Mouse (Mus musculus): ENCODE data around the gene Ccr7. TPM values are rescaled to one million over a fixed set of nuclear protein-coding genes. Genes with fewer than 3 reads are reported as not detected.

The Ccr7 gene
- total and polyA plus RNA-seq, 3 experiments, result 0.04 to 0.06 TPM; not detected in 1

DNA sequence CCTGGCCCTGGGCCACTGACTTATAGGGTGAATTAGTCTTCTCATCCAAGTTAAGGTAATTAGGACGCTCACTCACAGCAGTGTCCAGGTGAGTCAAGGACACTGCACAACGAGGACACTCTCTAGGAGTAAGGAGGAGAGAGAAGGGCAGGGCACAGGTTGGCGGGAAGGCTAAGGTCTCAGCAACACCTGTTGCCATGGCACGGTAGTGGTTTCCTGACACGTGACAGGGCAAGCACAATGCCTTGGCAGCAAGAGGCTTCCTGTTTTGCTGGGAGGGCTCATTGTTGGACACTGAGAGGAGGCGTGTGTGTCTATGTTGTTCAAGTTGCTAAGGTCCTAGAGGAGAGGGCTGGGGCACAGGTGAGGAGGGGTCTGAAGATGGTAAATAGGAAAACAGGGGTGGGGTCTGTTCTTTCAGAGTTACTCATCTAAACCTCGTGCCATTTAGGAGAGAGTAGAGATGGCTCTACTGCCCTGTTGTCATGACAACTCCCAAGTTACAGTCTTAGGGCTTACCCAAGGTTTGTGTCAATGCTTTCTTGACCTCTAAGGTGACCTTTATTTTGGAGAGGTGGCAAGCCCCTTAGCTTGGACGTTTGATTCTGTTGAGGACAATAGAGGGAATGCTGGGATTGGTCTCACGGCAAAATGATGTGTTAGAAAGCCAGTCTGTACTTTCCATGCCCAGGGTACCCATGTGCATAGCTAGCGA is 8.3 kb upstream of the Ccr7 start:
- Histone ChIP-seq H3K9ac (ENCODE audit: control insufficient read depth, low read depth, low read length, poor library complexity, severe bottlenecking) (no peak overlapping the region), H3K79me2 (ENCODE audit: control insufficient read depth, insufficient read depth, low read length, poor library complexity) (no peaks in the 10 kb centered on the region), H3K9me3 (replicated peaks; ENCODE audit: insufficient read depth, low read length) (no peaks in the 10 kb centered on the region), H3K4me1 (ENCODE audit: control insufficient read depth in 1 of 2, insufficient read depth in 2 of 2, low read length in 2 of 2) (peaks cover 4 to 33% of the 10 kb centered on the region in 2 experiments), H3K36me3 (ENCODE audit: control insufficient read depth in 1 of 2, insufficient read depth in 2 of 2, low read length in 2 of 2) (peaks cover 0 to 14% of the 10 kb centered on the region in 2 experiments; a peak in 2 of 4 replicates), H3K4me3 (ENCODE audit: control insufficient read depth in 1 of 2, insufficient read depth in 1 of 2, low read depth in 2 of 2, low read length in 2 of 2) (no peak overlapping the region), H3K27ac (ENCODE audit: control insufficient read depth, low read depth, low read length) (no peak overlapping the region), H3K27me3 (ENCODE audit: control insufficient read depth in 1 of 2, insufficient read depth in 2 of 2, low read length in 2 of 2) (peaks cover 24 to 26% of the 10 kb centered on the region in 2 experiments)
- peak; percentile 61 for DNase-seq (ENCODE audit: low read depth, low spot score)
- peak; percentile 76; the same call in 1 of the 2 replicates for TF ChIP-seq BHLHE40 (IDR thresholded peaks at IDR 0.05; ENCODE audit: borderline replicate concordance, low read depth, low read length)
- TF ChIP-seq NRF1 (IDR thresholded peaks at IDR 0.05; ENCODE audit: insufficient read depth, low read depth, low read length, poor library complexity, severe bottlenecking), result no peak
- no peak for TF ChIP-seq SMC3 (IDR thresholded peaks at IDR 0.05; ENCODE audit: low read depth, low read length)
- no peak for TF ChIP-seq MAZ (IDR thresholded peaks at IDR 0.05; ENCODE audit: low read depth, low read length)
- TF ChIP-seq MXI1 (IDR thresholded peaks at IDR 0.05; ENCODE audit: low read depth, low read length), result 0 out of 2 replicates have a peak, but pooled peaks have one; percentile 19
- TF ChIP-seq ZC3H11A (IDR thresholded peaks at IDR 0.05; ENCODE audit: low read depth, low read length), result no peak
- TF ChIP-seq RAD21 (IDR thresholded peaks at IDR 0.05; ENCODE audit: low read depth, low read length), result no peak
- peak; percentile 76 for TF ChIP-seq MAX (IDR thresholded peaks at IDR 0.05; ENCODE audit: low read length)
- no peak for TF ChIP-seq NELFE (IDR thresholded peaks at IDR 0.05; ENCODE audit: low read depth, low read length)
- TF ChIP-seq POLR2AphosphoS5 (IDR thresholded peaks at IDR 0.05; ENCODE audit: borderline replicate concordance, low read depth, low read length), result no peak
- 0 out of 2 replicates have a peak, but pooled peaks have one; percentile 18 for TF ChIP-seq KAT2A (conservative IDR thresholded peaks at IDR 0.05; ENCODE audit: low read depth, low read length)
- TF ChIP-seq CTCF (IDR thresholded peaks at IDR 0.05 in 2 of 3, conservative IDR thresholded peaks at IDR 0.05 in 1 of 3; ENCODE audit: control insufficient read depth in 1 of 3, insufficient read depth in 1 of 3, low read depth in 2 of 3, low read length in 3 of 3, poor library complexity in 1 of 3, severe bottlenecking in 1 of 3), result no peak
- TF ChIP-seq TBP (IDR thresholded peaks at IDR 0.05; ENCODE audit: low read depth, low read length), result no peak
- no peak for TF ChIP-seq MEF2A (IDR thresholded peaks at IDR 0.05; ENCODE audit: extremely low read depth, insufficient replicate concordance, low read depth, low read length, poor library complexity, severe bottlenecking)
- peak; percentile 92 for TF ChIP-seq USF1 (IDR thresholded peaks at IDR 0.05; ENCODE audit: low read depth, low read length)
- TF ChIP-seq CHD1 (IDR thresholded peaks at IDR 0.05; ENCODE audit: low read depth, low read length), result no peak
- no peak for TF ChIP-seq POLR2A (IDR thresholded peaks at IDR 0.05; ENCODE audit: control insufficient read depth in 1 of 2, insufficient read depth in 1 of 2, low read depth in 1 of 2, low read length in 2 of 2, poor library complexity in 1 of 2)
- no peak for TF ChIP-seq MAFK (IDR thresholded peaks at IDR 0.05; ENCODE audit: borderline replicate concordance, low read depth, low read length)
- TF ChIP-seq ELF1 (IDR thresholded peaks at IDR 0.05; ENCODE audit: low read depth, low read length), result peak; percentile 49; the same call in 1 of the 2 replicates
- no peak for TF ChIP-seq ZNF384 (IDR thresholded peaks at IDR 0.05; ENCODE audit: low read depth, low read length)
- no peak for TF ChIP-seq EP300 (IDR thresholded peaks at IDR 0.05; ENCODE audit: low read depth in 1 of 2, low read length in 2 of 2)
- no peak for TF ChIP-seq ZKSCAN1 (IDR thresholded peaks at IDR 0.05; ENCODE audit: low read depth, low read length)
- no peak for TF ChIP-seq HCFC1 (IDR thresholded peaks at IDR 0.05; ENCODE audit: low read depth, low read length)
- no peak for TF ChIP-seq JUND (IDR thresholded peaks at IDR 0.05; ENCODE audit: low read depth, low read length)
- TF ChIP-seq ZMIZ1 (IDR thresholded peaks at IDR 0.05; ENCODE audit: low read depth, low read length), result no peak
- TF ChIP-seq ETS1 (IDR thresholded peaks at IDR 0.05; ENCODE audit: low read depth, low read length), result no peak
- TF ChIP-seq USF2 (IDR thresholded peaks at IDR 0.05; ENCODE audit: borderline replicate concordance in 1 of 2, insufficient read depth in 1 of 2, low read depth in 1 of 2, low read length in 2 of 2), result 0 out of 4 replicates have a peak, but pooled peaks of 1 of the 2 experiments have one; percentile 57
- TF ChIP-seq POLR2AphosphoS2 (IDR thresholded peaks at IDR 0.05; ENCODE audit: low read length), result no peak
- no peak for TF ChIP-seq MYB (IDR thresholded peaks at IDR 0.05; ENCODE audit: low read depth, low read length)
- no peak for TF ChIP-seq MYC (IDR thresholded peaks at IDR 0.05; ENCODE audit: low read depth, low read length)
- no peak for TF ChIP-seq RCOR1 (IDR thresholded peaks at IDR 0.05; ENCODE audit: low read depth, low read length)
- TF ChIP-seq CHD2 (IDR thresholded peaks at IDR 0.05; ENCODE audit: low read length), result no peak
- no peak for TF ChIP-seq TAL1 (IDR thresholded peaks at IDR 0.05; ENCODE audit: low read length)
- no peak for TF ChIP-seq GABPA (IDR thresholded peaks at IDR 0.05; ENCODE audit: low read depth, low read length)
- TF ChIP-seq TCF12 (IDR thresholded peaks at IDR 0.05; ENCODE audit: low read depth, low read length), result no peak
- no peak for TF ChIP-seq GATA1 (IDR thresholded peaks at IDR 0.05; ENCODE audit: low read depth, low read length)
- no peak for TF ChIP-seq SIN3A (IDR thresholded peaks at IDR 0.05; ENCODE audit: low read length)

All from MEL (cell line).